Comparison of ENCODE assay signal across 8 mouse cellular contexts in the genomic region with DNA sequence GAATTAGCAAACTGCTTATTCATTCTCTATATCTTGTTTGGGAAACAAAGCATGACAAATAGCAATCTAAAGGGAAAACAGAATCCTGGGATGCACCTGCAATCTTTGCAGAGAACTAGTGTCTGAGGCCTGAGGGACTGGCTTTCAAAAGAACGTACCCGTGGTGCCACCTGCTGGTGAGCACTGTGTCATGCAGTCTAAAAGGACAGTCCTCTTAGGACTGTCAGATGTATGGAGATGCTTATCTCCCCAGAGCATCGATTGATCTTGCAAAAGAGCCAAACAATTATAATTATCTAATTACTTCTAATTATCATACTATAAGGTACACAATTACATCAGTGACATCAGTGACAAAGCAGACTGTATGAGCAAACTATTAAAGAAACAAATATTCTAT. TPM values are rescaled to one million over a fixed set of nuclear protein-coding genes. Genes with fewer than 3 reads are reported as not detected.
A peak's percentile ranks its signal among the peaks of the same experiment; 100 is the strongest.
DNase-seq lines count a peak whose midpoint lies in the region; ATAC-seq lines count a peak whose summit lies in the region.

No protein-coding gene starts in this region.

- H3K4me3 ChIP-seq in forebrain, embryonic 14.5 days (ENCODE audit: low read depth, low read length), result no peak overlapping the region
- H3K4me3 ChIP-seq in hindbrain, embryonic 16.5 days (ENCODE audit: low read length), result no peak overlapping the region
- H3K4me3 ChIP-seq in midbrain, embryonic 10.5 days, result no peak overlapping the region

- DNase-seq in R1 (ENCODE audit: low read depth, low spot score), result peak; percentile 64
- DNase-seq in forebrain, embryonic 14.5 days (ENCODE audit: low spot score), result peak; percentile 87
- peak; percentile 62 to 70 for DNase-seq in layer of hippocampus, postnatal 36 days
- DNase-seq in midbrain, embryonic 10.5 days (ENCODE audit: low spot score), result peak; percentile 67
- peak; percentile 54 to 58 for DNase-seq in right cerebral cortex, postnatal 36 days (ENCODE audit: low spot score in 2 of 2)
- peak; percentile 18 for DNase-seq in yolk sac, embryonic 10.5 days (ENCODE audit: low spot score)

- H3K9ac ChIP-seq in forebrain, embryonic 14.5 days (ENCODE audit: low read length), result no peak overlapping the region
- no peak overlapping the region for H3K9ac ChIP-seq in hindbrain, embryonic 16.5 days (ENCODE audit: low read depth, low read length)

- H3K27me3 ChIP-seq in forebrain, embryonic 14.5 days (replicated peaks; ENCODE audit: control insufficient read depth, insufficient read depth, low read length), result no peaks in the 10 kb centered on the region
- no peaks in the 10 kb centered on the region for H3K27me3 ChIP-seq in hindbrain, embryonic 16.5 days (replicated peaks; ENCODE audit: control insufficient read depth, insufficient read depth, low read length)
- H3K27me3 ChIP-seq in midbrain, embryonic 10.5 days (ENCODE audit: low read depth, poor library complexity, severe bottlenecking), result no peaks in the 10 kb centered on the region

- H3K9me3 ChIP-seq in forebrain, embryonic 14.5 days (replicated peaks; ENCODE audit: control insufficient read depth, low read length), result no peaks in the 10 kb centered on the region
- no peaks in the 10 kb centered on the region for H3K9me3 ChIP-seq in hindbrain, embryonic 16.5 days (ENCODE audit: control insufficient read depth, low read length)
- H3K9me3 ChIP-seq in midbrain, embryonic 10.5 days (replicated peaks), result no peaks in the 10 kb centered on the region

- 11% methylated on average over 3 of the region's 3 CpGs for WGBS in forebrain, embryonic 14.5 days
- 12% methylated on average over 3 of the region's 3 CpGs for WGBS in hindbrain, embryonic 16.5 days
- 24% methylated on average over 3 of the region's 3 CpGs for WGBS in midbrain, embryonic 10.5 days

- ATAC-seq in cerebellum, adult (ENCODE audit: insufficient number of reproducible peaks, low FRiP score, low TSS enrichment), result peak; percentile 88; the same call in 1 of the 2 replicates
- ATAC-seq in forebrain, embryonic 14.5 days, result peak; percentile 96
- peak; percentile 95 for ATAC-seq in hindbrain, embryonic 16.5 days

- no peaks in the 10 kb centered on the region for H3K4me1 ChIP-seq in forebrain, embryonic 14.5 days (ENCODE audit: control insufficient read depth, insufficient read depth, low read length)
- H3K4me1 ChIP-seq in hindbrain, embryonic 16.5 days (ENCODE audit: control insufficient read depth, insufficient read depth, low read depth, low read length), result no peaks in the 10 kb centered on the region
- no peaks in the 10 kb centered on the region for H3K4me1 ChIP-seq in midbrain, embryonic 10.5 days

- no peak overlapping the region for H3K27ac ChIP-seq in forebrain, embryonic 14.5 days (ENCODE audit: low read depth, low read length)
- no peak overlapping the region for H3K27ac ChIP-seq in hindbrain, embryonic 16.5 days (ENCODE audit: low read depth, low read length)
- no peak overlapping the region for H3K27ac ChIP-seq in midbrain, embryonic 10.5 days (replicated peaks)

- no peaks in the 10 kb centered on the region for H3K36me3 ChIP-seq in forebrain, embryonic 14.5 days (ENCODE audit: control insufficient read depth, insufficient read depth, low read length)
- no peaks in the 10 kb centered on the region for H3K36me3 ChIP-seq in hindbrain, embryonic 16.5 days (ENCODE audit: control insufficient read depth, insufficient read depth, low read length)
- H3K36me3 ChIP-seq in midbrain, embryonic 10.5 days, result no peaks in the 10 kb centered on the region

- no peak overlapping the region for H3K4me2 ChIP-seq in forebrain, embryonic 14.5 days (ENCODE audit: low read length)
- H3K4me2 ChIP-seq in hindbrain, embryonic 16.5 days (ENCODE audit: low read length), result no peak overlapping the region

RNA-seq across cellular contexts. Expression of a gene that starts 25.4 kb away (rescaled TPM):
- polyA plus RNA-seq in forebrain, embryonic 14.5 days (2014; fragmentation: Nextera tagmentation; extraction: Ambion mirVana), result 9.5 and 10.7 TPM in 2 replicates
- 9.8 and 10.0 TPM in 2 replicates for polyA plus RNA-seq in hindbrain, embryonic 16.5 days (2015; fragmentation: Nextera tagmentation; extraction: Ambion mirVana)
- total RNA-seq in layer of hippocampus, postnatal 36 days (2021), result 1 to 10 TPM; 1.5 TPM
- 6.8 and 7.9 TPM in 2 replicates for polyA plus RNA-seq in midbrain, embryonic 10.5 days (2016; fragmentation: Nextera tagmentation; extraction: Ambion mirVana)

Comparison
In these comparisons a context has a peak if more than half of its experiments do, and no peak if none do; other contexts are left out.
1. DNase-seq: peak in every context shown above with its lines; median percentile 87 in forebrain, embryonic 14.5 days; 67 in midbrain, embryonic 10.5 days; 66 in layer of hippocampus, postnatal 36 days; 64 in R1; 56 in right cerebral cortex, postnatal 36 days; 18 in yolk sac, embryonic 10.5 days.